Mouse (Mus musculus) stomach, postnatal 0 days (tissue): ENCODE measurements around the gene Slc2a1.

Experiments used
- CTCF ChIP-seq: IDR thresholded peaks from 2 replicates; pipeline ENCODE4 v1.5.1; 2016; ENCODE audit warnings: antibody characterized with exemption, low read depth, mild to moderate bottlenecking, moderate library complexity
- EP300 ChIP-seq: optimal IDR thresholded peaks from 2 replicates; pipeline ENCODE3; 2016; ENCODE audit warnings: antibody characterized with exemption

- TF ChIP-seq CTCF (no peak), EP300 (no peak)
Observed at GRCm38 (mm10) chr4:119146816-119147215, 38.3 kb downstream of the Slc2a1 start.
